Mouse (Mus musculus) testis, adult 2 months (tissue): ENCODE measurements at regions not wholly inside any gene's neighbourhood (a gene's known extent, or its start where the extent isn't known, plus 50 kb on each side); places are given as distances from the start of the nearest gene placed in this dataset.

Source experiments
- H3K27ac ChIP-seq: fragments of 200-500 bp; 2 replicates; pipeline ENCODE4 v1.5.1; 2012; ENCODE audit warnings: low read depth, low read length; ENCODE audit not compliant: control insufficient read depth, insufficient read depth
- H3K27me3 ChIP-seq: fragments of 200-500 bp; 2 replicates; pipeline ENCODE4 v1.6.1; 2012; ENCODE audit warnings: mild to moderate bottlenecking, low read length, moderate library complexity; ENCODE audit not compliant: control insufficient read depth, insufficient read depth
- H3K36me3 ChIP-seq: fragments of 200-500 bp; 2 replicates; pipeline ENCODE4 v1.6.1; 2012; ENCODE audit warnings: mild to moderate bottlenecking, low read length; ENCODE audit not compliant: control insufficient read depth, insufficient read depth
- H3K4me1 ChIP-seq: fragments of 200-500 bp; 2 replicates; pipeline ENCODE4 v1.6.1; 2012; ENCODE audit warnings: low read length; ENCODE audit not compliant: control insufficient read depth, insufficient read depth
- H3K4me3 ChIP-seq: fragments of 200-500 bp; 2 replicates; pipeline ENCODE4 v1.5.1; 2012; ENCODE audit warnings: low read depth, mild to moderate bottlenecking, low read length, moderate library complexity, mixed read lengths; ENCODE audit not compliant: control insufficient read depth
- CTCF ChIP-seq: fragments of 200-500 bp; IDR thresholded peaks from 2 replicates; pipeline ENCODE4 v1.5.1; 2012; ENCODE audit warnings: low read depth, mild to moderate bottlenecking, inconsistent platforms, low read length, moderate library complexity; ENCODE audit not compliant: control insufficient read depth, insufficient read depth, insufficient replicate concordance
- POLR2A ChIP-seq: fragments of 200-500 bp; IDR thresholded peaks from 2 replicates; pipeline ENCODE4 v1.6.1; 2012; ENCODE audit warnings: low read depth, mild to moderate bottlenecking, inconsistent platforms, low read length, moderate library complexity; ENCODE audit not compliant: control insufficient read depth

DNA sequence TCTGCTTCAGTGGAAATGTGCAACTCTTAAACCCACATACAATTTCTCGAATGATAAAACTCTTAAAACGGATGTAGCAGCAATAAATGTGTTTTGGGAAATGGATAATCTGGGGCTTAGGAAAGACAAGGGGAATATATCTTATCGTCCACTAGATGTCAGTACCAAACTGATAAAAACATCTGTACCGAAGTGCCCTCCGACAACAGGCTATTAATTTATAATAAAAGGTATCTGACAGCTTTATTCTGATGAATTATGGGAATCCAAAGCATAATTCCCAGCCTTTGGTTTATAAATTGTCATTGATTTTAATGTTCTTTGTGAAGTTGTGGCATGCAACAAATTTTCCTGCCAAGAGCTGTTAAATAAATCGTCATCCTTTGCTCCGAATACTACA is 153.4 kb downstream of the Etnk1 start:
- Histone ChIP-seq H3K4me1 (peaks cover 4% of the 10 kb centered on the region), H3K27ac (no peak overlapping the region), H3K27me3 (no peaks in the 10 kb centered on the region), H3K4me3 (no peak overlapping the region), H3K36me3 (no peaks in the 10 kb centered on the region)
- TF ChIP-seq POLR2A (no peak), CTCF (no peak)

DNA sequence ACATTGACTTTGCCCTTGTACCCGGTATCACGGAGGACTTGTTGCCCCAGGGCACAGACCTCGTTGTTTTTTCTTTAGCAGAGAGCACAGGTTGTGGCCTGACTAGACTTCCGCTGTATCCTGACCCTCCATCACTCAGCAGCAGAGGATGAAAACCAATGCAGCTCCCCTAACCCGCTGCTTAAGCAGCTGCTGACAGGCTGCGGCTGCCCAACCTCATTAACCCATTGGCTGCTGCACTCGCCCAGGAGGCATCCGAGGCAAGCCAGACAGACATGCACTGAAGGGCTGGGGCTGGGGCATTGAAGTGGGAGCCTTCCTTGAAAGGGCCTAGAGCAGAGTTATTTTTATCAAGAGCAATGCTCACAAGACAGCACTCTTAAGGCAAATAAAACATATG is 157.6 kb downstream of the Etnk1 start:
- peaks cover 17% of the 10 kb centered on the region for H3K4me1 ChIP-seq
- no peak for TF ChIP-seq CTCF
- TF ChIP-seq POLR2A = no peak
- no peak overlapping the region for H3K27ac ChIP-seq

DNA sequence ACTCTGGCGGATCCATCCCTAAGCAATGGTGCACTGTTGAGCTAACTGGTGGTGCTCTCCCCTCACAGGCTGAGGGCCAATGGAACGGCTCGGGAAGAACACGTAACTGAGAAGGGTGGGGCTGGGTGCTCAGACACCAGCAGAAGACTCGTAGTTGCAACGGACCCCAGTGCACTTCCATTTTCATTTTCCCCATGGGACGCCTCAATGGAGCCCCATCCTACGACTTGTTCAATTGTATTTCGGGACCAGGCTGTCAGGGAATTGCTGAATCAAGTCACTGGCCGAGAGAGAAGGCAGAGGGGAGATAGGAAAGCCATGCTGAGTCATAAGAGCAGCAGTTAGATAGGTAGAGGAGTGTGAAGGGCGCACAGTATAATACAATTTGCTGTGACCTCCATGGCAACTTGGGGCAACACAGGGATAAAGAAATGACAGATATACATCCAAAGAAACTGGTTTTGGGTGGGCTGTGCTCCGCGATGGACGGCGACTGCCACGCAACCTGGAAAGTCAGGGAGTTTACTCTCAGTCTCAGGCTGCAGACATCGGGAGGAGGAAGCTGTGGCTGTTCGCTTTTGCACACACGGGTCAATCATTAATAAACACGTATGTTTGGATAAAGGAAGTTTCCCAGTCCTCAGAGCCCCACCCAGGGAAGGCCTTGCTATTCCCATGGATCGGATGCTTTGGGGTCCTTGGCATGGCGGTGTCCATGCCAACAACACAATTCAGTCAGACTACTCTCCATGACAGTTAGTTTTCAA is 160.1 kb downstream of the Etnk1 start:
- Histone ChIP-seq H3K4me3 (peak overlapping the region; percentile 27), H3K4me1 (peaks cover 17% of the 10 kb centered on the region), H3K36me3 (no peaks in the 10 kb centered on the region), H3K27me3 (no peaks in the 10 kb centered on the region), H3K27ac (no peak overlapping the region)
- no peak for TF ChIP-seq POLR2A

More for the DNA sequence above, 157.6 kb downstream of the Etnk1 start:
- H3K27me3 ChIP-seq = no peaks in the 10 kb centered on the region
- no peak overlapping the region for H3K4me3 ChIP-seq
- no peaks in the 10 kb centered on the region for H3K36me3 ChIP-seq

DNA sequence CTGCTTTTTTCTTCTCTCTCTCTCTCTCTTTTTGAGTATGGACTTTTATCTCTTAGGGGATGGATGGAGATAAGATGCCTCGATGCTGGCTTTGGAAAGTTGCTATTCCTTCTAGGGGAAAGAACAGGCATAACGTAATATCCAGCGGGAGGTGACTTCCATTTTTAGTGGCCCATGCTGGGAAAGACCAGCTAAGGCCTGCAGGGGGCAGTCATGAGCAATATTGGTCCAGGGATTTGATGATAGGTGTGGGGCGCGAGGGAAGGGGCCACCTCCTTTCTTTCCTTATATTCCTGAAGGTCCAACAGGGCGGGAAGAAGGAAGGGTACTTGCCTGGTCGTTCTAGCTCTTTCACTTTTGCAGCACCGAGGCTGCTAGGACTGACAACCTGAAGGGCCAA is 160.8 kb downstream of the Etnk1 start:
- H3K27ac ChIP-seq = no peak overlapping the region
- no peaks in the 10 kb centered on the region for H3K27me3 ChIP-seq
- H3K4me3 ChIP-seq = peak overlapping the region; percentile 28
- no peak for TF ChIP-seq POLR2A
- peak; percentile 72; the same call in 1 of the 2 replicates for TF ChIP-seq CTCF
- H3K4me1 ChIP-seq = peaks cover 17% of the 10 kb centered on the region
- H3K36me3 ChIP-seq = no peaks in the 10 kb centered on the region

DNA sequence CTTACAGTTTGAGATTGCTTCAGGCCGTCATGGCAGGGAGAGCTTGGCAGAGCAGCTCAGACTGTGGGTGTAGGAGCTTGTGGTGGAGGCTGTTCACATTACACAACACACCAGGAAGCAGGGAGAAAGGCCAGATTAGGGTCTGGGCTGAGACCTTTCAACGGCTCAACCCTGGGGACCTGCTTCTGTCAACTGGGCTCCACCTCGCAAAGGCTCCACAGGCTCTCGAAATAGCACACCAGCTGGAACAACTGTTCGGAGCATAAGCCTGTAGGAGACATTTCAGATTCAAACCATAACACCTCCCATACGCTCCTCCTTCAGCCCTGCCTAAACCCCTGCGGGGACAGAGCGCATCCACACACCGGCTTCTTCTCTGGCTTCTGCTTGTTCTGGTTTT is 161.2 kb downstream of the Etnk1 start:
- TF ChIP-seq CTCF (no peak), POLR2A (no peak)
- H3K27me3 ChIP-seq = no peaks in the 10 kb centered on the region
- H3K4me1 ChIP-seq = peaks cover 17% of the 10 kb centered on the region
- H3K4me3 ChIP-seq = peak overlapping the region; percentile 28
- no peaks in the 10 kb centered on the region for H3K36me3 ChIP-seq
- H3K27ac ChIP-seq = no peak overlapping the region

DNA sequence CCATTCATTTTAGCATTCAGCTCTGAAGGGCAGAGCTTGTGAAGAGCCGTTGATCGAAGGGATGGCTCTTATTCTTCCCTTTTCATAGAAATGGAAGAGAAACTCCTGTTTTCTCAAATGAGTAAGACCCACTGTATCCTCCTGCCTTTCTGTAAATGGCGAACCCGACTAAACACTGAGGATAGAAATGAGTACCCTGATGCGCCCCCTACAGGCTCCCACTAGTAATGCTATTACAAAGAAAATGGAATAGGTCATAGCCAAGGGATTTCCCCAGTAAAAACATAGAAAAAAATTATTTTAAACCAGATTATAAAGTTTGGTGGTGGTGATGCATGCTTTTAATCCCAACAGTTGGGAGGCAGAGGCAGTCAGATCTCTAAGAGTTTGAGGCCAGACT is 162.1 kb downstream of the Etnk1 start:
- Histone ChIP-seq H3K4me1 (peaks cover 13% of the 10 kb centered on the region), H3K27ac (no peak overlapping the region), H3K27me3 (no peaks in the 10 kb centered on the region), H3K4me3 (no peak overlapping the region), H3K36me3 (no peaks in the 10 kb centered on the region)
- TF ChIP-seq POLR2A (no peak), CTCF (no peak)

DNA sequence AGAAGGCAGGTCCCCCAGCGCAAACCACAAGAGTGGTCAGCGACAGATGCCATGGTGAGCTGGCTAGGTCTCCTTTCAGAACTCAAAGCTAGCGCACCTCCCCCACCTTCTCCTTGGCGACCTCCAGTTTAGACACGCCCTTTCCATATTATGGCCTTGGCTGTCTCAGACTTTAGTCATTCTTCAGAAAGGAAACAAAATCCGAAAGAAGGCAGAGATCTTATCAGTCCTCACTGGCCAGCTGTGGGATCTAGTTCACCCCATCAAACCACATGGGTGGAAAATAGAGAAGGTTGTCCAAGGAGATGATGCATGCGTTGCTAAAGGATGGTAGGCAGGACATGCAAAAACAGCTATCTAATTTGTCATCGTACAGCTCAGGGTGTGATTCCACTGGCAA is 166.5 kb downstream of the Etnk1 start:
- TF ChIP-seq CTCF (no peak), POLR2A (no peak)
- Histone ChIP-seq H3K4me1 (no peaks in the 10 kb centered on the region), H3K4me3 (no peak overlapping the region), H3K27me3 (no peaks in the 10 kb centered on the region), H3K27ac (no peak overlapping the region), H3K36me3 (no peaks in the 10 kb centered on the region)
